Mouse (Mus musculus) heart, postnatal 0 days (tissue): Measurements from ENCODE around the gene Pomgnt2. TPM values are rescaled to one million over a fixed set of nuclear protein-coding genes. Genes with fewer than 3 reads are reported as not detected.
A peak's percentile ranks its signal among the peaks of the same experiment; 100 is the strongest.

Experiments used
- ATAC-seq: fragments of 200-750 bp; cut with Nextera tagmentation; 2 replicates; pipeline ENCODE4 v1.8.0; 2017; ENCODE audit warnings: low read depth, moderate number of reproducible peaks, moderate library complexity; ENCODE audit not compliant: insufficient read depth
- DNase-seq: peaks from one replicate; pipeline ENCODE4 v3.0.0-alpha.2; 2016; ENCODE audit warnings: low spot score
- H3K27ac ChIP-seq: fragments of 300-500 bp; sonication (generic); 2 replicates; pipeline ENCODE4 v1.5.1; 2014; ENCODE audit warnings: low read depth, mild to moderate bottlenecking
- H3K27me3 ChIP-seq: fragments of 300-500 bp; sonication (generic); 2 replicates; pipeline ENCODE4 v1.6.1; 2014; ENCODE audit warnings: low read length, mixed read lengths; ENCODE audit not compliant: control insufficient read depth, insufficient read depth
- H3K36me3 ChIP-seq: fragments of 300-500 bp; sonication (generic); replicated peaks from 2 replicates; pipeline ENCODE4 v1.6.1; 2014; ENCODE audit warnings: low read length, mixed read lengths; ENCODE audit not compliant: control insufficient read depth, insufficient read depth
- H3K4me1 ChIP-seq: fragments of 300-500 bp; sonication (generic); 2 replicates; pipeline ENCODE4 v1.6.1; 2014; ENCODE audit warnings: antibody characterized with exemption; ENCODE audit not compliant: control insufficient read depth, insufficient read depth
- H3K4me2 ChIP-seq: fragments of 300-500 bp; sonication (generic); 2 replicates; pipeline ENCODE4 v1.6.1; 2014; ENCODE audit warnings: low read depth, mild to moderate bottlenecking, low read length, moderate library complexity
- H3K4me3 ChIP-seq: fragments of 300-500 bp; sonication (generic); 2 replicates; pipeline ENCODE4 v1.5.1; 2014; ENCODE audit warnings: low read depth, low read length
- H3K9ac ChIP-seq: fragments of 300-500 bp; sonication (generic); replicated peaks from 2 replicates; pipeline ENCODE4 v1.6.1; 2014; ENCODE audit warnings: low read depth, low read length, mixed read lengths
- H3K9me3 ChIP-seq: fragments of 300-500 bp; sonication (generic); replicated peaks from 2 replicates; pipeline ENCODE4 v1.6.1; 2016; ENCODE audit warnings: low read length; ENCODE audit not compliant: control insufficient read depth
- CTCF ChIP-seq: IDR thresholded peaks from 2 replicates; pipeline ENCODE4 v1.5.1; 2016; ENCODE audit warnings: antibody characterized with exemption, control low read depth, low read depth
- EP300 ChIP-seq: IDR thresholded peaks from 2 replicates; pipeline ENCODE4 v1.6.1; 2016; ENCODE audit warnings: antibody characterized with exemption, low read depth
- WGBS: fragments of 180-500 bp; shearing (Covaris S2); extraction: QIAGEN DNeasy Blood & Tissue Kit; methylation state at CpG from one replicate; pipeline ENCODE4 v1.1.7; 2014; 5-methylcytosine and 5-hydroxymethylcytosine counted together
- polyA plus RNA-seq: library from polyadenylated mRNA; unstranded; fragments of >200 nt; fragmentation: Nextera tagmentation; extraction: Ambion mirVana; gene quantifications from 2 replicates; pipeline ENCODE4 v1.2.1, GENCODE M21; 2015
- total RNA-seq: library from RNA; depleted of rRNA; stranded (reverse); fragments of >200 nt; gene quantifications from 2 replicates; pipeline ENCODE4 v1.2.3, GENCODE M21; 2014; ENCODE audit warnings: low replicate concordance

The Pomgnt2 gene
- total and polyA plus RNA-seq, 2 experiments from 2014 or later: 6.9 to 14.2 TPM

GRCm38 (mm10) chr9:122020321-122020720 is 23.4 kb upstream of the Pomgnt2 start:
- no peak overlapping the region for H3K4me3 ChIP-seq
- no peaks in the 10 kb centered on the region for H3K36me3 ChIP-seq
- no peak overlapping the region for H3K27ac ChIP-seq
- TF ChIP-seq CTCF (no peak), EP300 (no peak)
- no peak overlapping the region for H3K9ac ChIP-seq
- DNase-seq: no peak
- 73% methylated on average over 4 of the region's 4 CpGs for WGBS
- no peak for ATAC-seq
- H3K9me3 ChIP-seq: no peaks in the 10 kb centered on the region
- no peaks in the 10 kb centered on the region for H3K27me3 ChIP-seq
- peaks cover 14% of the 10 kb centered on the region for H3K4me1 ChIP-seq
- no peak overlapping the region for H3K4me2 ChIP-seq

- H3K4me2 ChIP-seq: peak overlapping the region; percentile 36; the same call in 1 of the 2 replicates
- H3K27ac ChIP-seq: no peak overlapping the region
- TF ChIP-seq CTCF: peak; percentile 88
- no peak for TF ChIP-seq EP300
- DNase-seq: peak; percentile 88
- H3K4me3 ChIP-seq: no peak overlapping the region
- ATAC-seq: peak; percentile 57; the same call in 1 of the 2 replicates
- no peaks in the 10 kb centered on the region for H3K9me3 ChIP-seq
- H3K27me3 ChIP-seq: no peaks in the 10 kb centered on the region
- H3K4me1 ChIP-seq: peaks cover 12% of the 10 kb centered on the region
- WGBS: 15% methylated on average over 8 of the region's 8 CpGs
- no peaks in the 10 kb centered on the region for H3K36me3 ChIP-seq
- no peak overlapping the region for H3K9ac ChIP-seq
Observed at GRCm38 (mm10) chr9:122018782-122019395, 22.0 kb upstream of the Pomgnt2 start.

- no peaks in the 10 kb centered on the region for H3K27me3 ChIP-seq
- H3K27ac ChIP-seq: no peak overlapping the region
- no peak overlapping the region for H3K4me3 ChIP-seq
- no peak overlapping the region for H3K4me2 ChIP-seq
- peaks cover 5% of the 10 kb centered on the region; the same call in 1 of the 2 replicates for H3K4me1 ChIP-seq
- no peaks in the 10 kb centered on the region for H3K36me3 ChIP-seq
- DNase-seq: no peak
- no peaks in the 10 kb centered on the region for H3K9me3 ChIP-seq
- 77% methylated on average over 5 of the region's 5 CpGs for WGBS
- no peak overlapping the region for H3K9ac ChIP-seq
- TF ChIP-seq CTCF: no peak
- no peak for TF ChIP-seq EP300
- no peak for ATAC-seq
Observed at GRCm38 (mm10) chr9:122018079-122018478, 21.2 kb upstream of the Pomgnt2 start.

- ATAC-seq (peak; percentile 30; the same call in 1 of the 2 replicates), DNase-seq (no peak)
- H3K4me3 ChIP-seq: no peak overlapping the region
- H3K4me1 ChIP-seq: no peaks in the 10 kb centered on the region
- no peak overlapping the region for H3K27ac ChIP-seq
- WGBS: 16% methylated on average over 10 of the region's 10 CpGs
- H3K9ac ChIP-seq: no peak overlapping the region
- H3K4me2 ChIP-seq: no peak overlapping the region
- H3K27me3 ChIP-seq: no peaks in the 10 kb centered on the region
- H3K36me3 ChIP-seq: no peaks in the 10 kb centered on the region
- H3K9me3 ChIP-seq: no peaks in the 10 kb centered on the region
- TF ChIP-seq CTCF (peak; percentile 75), EP300 (no peak)
Observed at GRCm38 (mm10) chr9:122014241-122014667, 17.3 kb upstream of the Pomgnt2 start.

- TF ChIP-seq CTCF (no peak), EP300 (no peak)
- H3K4me3 ChIP-seq: no peak overlapping the region
- no peak overlapping the region for H3K9ac ChIP-seq
- no peak for ATAC-seq
- no peak overlapping the region for H3K4me2 ChIP-seq
- H3K4me1 ChIP-seq: no peaks in the 10 kb centered on the region
- H3K9me3 ChIP-seq: no peaks in the 10 kb centered on the region
- no peaks in the 10 kb centered on the region for H3K36me3 ChIP-seq
- H3K27ac ChIP-seq: no peak overlapping the region
- 66% methylated on average over 4 of the region's 4 CpGs for WGBS
- no peak for DNase-seq
- no peaks in the 10 kb centered on the region for H3K27me3 ChIP-seq
Observed at GRCm38 (mm10) chr9:122013629-122014028, 16.7 kb upstream of the Pomgnt2 start.

GRCm38 (mm10) chr9:122012816-122013215 is 15.9 kb upstream of the Pomgnt2 start:
- DNase-seq: no peak
- H3K36me3 ChIP-seq: no peaks in the 10 kb centered on the region
- no peak for ATAC-seq
- no peaks in the 10 kb centered on the region for H3K9me3 ChIP-seq
- H3K27ac ChIP-seq: no peak overlapping the region
- no peaks in the 10 kb centered on the region for H3K27me3 ChIP-seq
- H3K4me2 ChIP-seq: no peak overlapping the region
- no peak overlapping the region for H3K9ac ChIP-seq
- H3K4me3 ChIP-seq: no peak overlapping the region
- no peak for TF ChIP-seq CTCF
- TF ChIP-seq EP300: no peak
- H3K4me1 ChIP-seq: no peaks in the 10 kb centered on the region
- 90% methylated on average over 2 of the region's 2 CpGs for WGBS
